Mouse (Mus musculus) C2C12 (cell line): Measurements from ENCODE around the gene Slco3a1.

Source experiments
- CTCF ChIP-seq: IDR thresholded peaks from one replicate; pipeline ENCODE4 v1.5.1; 2011; ENCODE audit not compliant: control insufficient read depth, insufficient read depth, insufficient read length
- MAX ChIP-seq: IDR thresholded peaks from one replicate; pipeline ENCODE4 v1.6.1; 2011; ENCODE audit warnings: mild to moderate bottlenecking, control low read depth
- MYOG ChIP-seq: IDR thresholded peaks from one replicate; pipeline ENCODE4 v1.6.1; 2011; ENCODE audit not compliant: control insufficient read depth, insufficient read length; ENCODE audit errors: extremely low read depth

GRCm38 (mm10) chr7:74531468-74532097, 23.0 kb downstream of the Slco3a1 start:
- TF ChIP-seq CTCF (no peak), MYOG (no peak), MAX (no peak)
